Mouse (Mus musculus) thymus, adult 2 months (tissue): ENCODE data around the gene Cenpm. TPM values are rescaled to one million over a fixed set of nuclear protein-coding genes. Genes with fewer than 3 reads are reported as not detected.

ENCODE experiments used
- DNase-seq: peaks from one replicate; pipeline ENCODE4 v3.0.0; 2021
- H3K27ac ChIP-seq: fragments of 200-500 bp; 2 replicates; pipeline ENCODE4 v1.5.1; 2012; ENCODE audit warnings: low read length, control low read depth; ENCODE audit not compliant: control insufficient read depth, insufficient read depth
- H3K27me3 ChIP-seq: fragments of 200-500 bp; 2 replicates; pipeline ENCODE4 v1.6.1; 2012; ENCODE audit warnings: mild to moderate bottlenecking, low read length, moderate library complexity, mixed read lengths; ENCODE audit not compliant: control insufficient read depth, insufficient read depth
- H3K36me3 ChIP-seq: fragments of 200-500 bp; 2 replicates; pipeline ENCODE4 v1.6.1; 2012; ENCODE audit warnings: mild to moderate bottlenecking, low read length, moderate library complexity; ENCODE audit not compliant: control insufficient read depth, insufficient read depth
- H3K4me1 ChIP-seq: fragments of 200-500 bp; replicated peaks from 2 replicates; pipeline ENCODE4 v1.6.1; 2012; ENCODE audit warnings: low read length; ENCODE audit not compliant: control insufficient read depth, insufficient read depth
- H3K4me3 ChIP-seq: fragments of 200-500 bp; 2 replicates; pipeline ENCODE4 v1.5.1; 2012; ENCODE audit warnings: mild to moderate bottlenecking, low read length, control low read depth, moderate library complexity; ENCODE audit not compliant: control insufficient read depth, insufficient read depth
- CTCF ChIP-seq: fragments of 200-500 bp; IDR thresholded peaks from 2 replicates; pipeline ENCODE4 v1.5.1; 2012; ENCODE audit warnings: mild to moderate bottlenecking, control low read depth, low read length, moderate library complexity, borderline replicate concordance; ENCODE audit not compliant: control insufficient read depth, poor library complexity, insufficient read depth; ENCODE audit errors: extremely low read depth
- POLR2A ChIP-seq: fragments of 200-500 bp; IDR thresholded peaks from 2 replicates; pipeline ENCODE4 v1.6.1; 2012; ENCODE audit warnings: mild to moderate bottlenecking, low read length, control low read depth, moderate library complexity; ENCODE audit not compliant: control insufficient read depth, poor library complexity, insufficient read depth; ENCODE audit errors: extremely low read depth
- WGBS: fragments of 180-500 bp; shearing (Covaris S2); methylation state at CpG from one replicate; pipeline ENCODE4 v1.1.7; 2018; 5-methylcytosine and 5-hydroxymethylcytosine counted together
- polyA plus RNA-seq: library from polyadenylated mRNA; depleted of rRNA; stranded (reverse); fragments of >200 nt; gene quantifications from 2 replicates; pipeline ENCODE4 v1.2.3, GENCODE M21; 2012

The Cenpm gene
- polyA plus RNA-seq, 1 experiment: 44.8 TPM

- no peak for TF ChIP-seq POLR2A
- WGBS: 1% methylated on average over 112 of the region's 112 CpGs
- no peak overlapping the region for H3K4me3 ChIP-seq
- peaks cover 10% of the 10 kb centered on the region; the same call in 1 of the 2 replicates for H3K27me3 ChIP-seq
- peaks cover 7% of the 10 kb centered on the region; the same call in 1 of the 2 replicates for H3K4me1 ChIP-seq
- H3K36me3 ChIP-seq: no peaks in the 10 kb centered on the region
- no peak overlapping the region for H3K27ac ChIP-seq
- no peak for DNase-seq
These were observed 32.4 kb downstream of the Cenpm start for GRCm38 (mm10) chr15:82211911-82212751.

GRCm38 (mm10) chr15:82211281-82211680, 33.3 kb downstream of the Cenpm start:
- Histone ChIP-seq H3K27ac (no peak overlapping the region), H3K4me1 (peaks cover 7% of the 10 kb centered on the region; the same call in 1 of the 2 replicates), H3K36me3 (no peaks in the 10 kb centered on the region), H3K4me3 (no peak overlapping the region), H3K27me3 (peaks cover 10% of the 10 kb centered on the region; the same call in 1 of the 2 replicates)
- TF ChIP-seq POLR2A (no peak), CTCF (no peak)
- WGBS: 8% methylated on average over 11 of the region's 11 CpGs
- no peak for DNase-seq

- H3K27ac ChIP-seq: no peak overlapping the region
- H3K36me3 ChIP-seq: peaks cover 3% of the 10 kb centered on the region; the same call in 1 of the 2 replicates
- no peak for TF ChIP-seq CTCF
- no peak for TF ChIP-seq POLR2A
- H3K4me1 ChIP-seq: peaks cover 7% of the 10 kb centered on the region; the same call in 1 of the 2 replicates
- H3K4me3 ChIP-seq: no peak overlapping the region
- H3K27me3 ChIP-seq: peaks cover 10% of the 10 kb centered on the region; the same call in 1 of the 2 replicates
- DNase-seq: no peak
- 87% methylated on average over 1 of the region's 1 CpGs for WGBS
These were observed 33.7 kb downstream of the Cenpm start for GRCm38 (mm10) chr15:82210801-82211200.

- H3K36me3 ChIP-seq: peaks cover 8% of the 10 kb centered on the region; the same call in 1 of the 2 replicates
- peaks cover 10% of the 10 kb centered on the region; the same call in 1 of the 2 replicates for H3K27me3 ChIP-seq
- DNase-seq: no peak
- WGBS: 92% methylated on average over 13 of the region's 13 CpGs
- H3K4me1 ChIP-seq: peaks cover 7% of the 10 kb centered on the region; the same call in 1 of the 2 replicates
- no peak overlapping the region for H3K27ac ChIP-seq
- no peak overlapping the region for H3K4me3 ChIP-seq
- TF ChIP-seq POLR2A (no peak), CTCF (no peak)
These were observed 35.1 kb downstream of the Cenpm start for GRCm38 (mm10) chr15:82209295-82210050.

- no peak for DNase-seq
- TF ChIP-seq CTCF (no peak), POLR2A (no peak)
- Histone ChIP-seq H3K4me1 (peaks cover 7% of the 10 kb centered on the region; the same call in 1 of the 2 replicates), H3K27me3 (peaks cover 10% of the 10 kb centered on the region; the same call in 1 of the 2 replicates), H3K27ac (no peak overlapping the region), H3K4me3 (no peak overlapping the region), H3K36me3 (peaks cover 13% of the 10 kb centered on the region; the same call in 1 of the 2 replicates)
- 91% methylated on average over 8 of the region's 8 CpGs for WGBS
These were observed 36.2 kb downstream of the Cenpm start for GRCm38 (mm10) chr15:82208307-82208706.

- peaks cover 16% of the 10 kb centered on the region; the same call in 1 of the 2 replicates for H3K36me3 ChIP-seq
- WGBS: 93% methylated on average over 30 of the region's 30 CpGs
- DNase-seq: no peak
- H3K4me3 ChIP-seq: no peak overlapping the region
- H3K27ac ChIP-seq: no peak overlapping the region
- peaks cover 7% of the 10 kb centered on the region; the same call in 1 of the 2 replicates for H3K4me1 ChIP-seq
- peaks cover 10% of the 10 kb centered on the region; the same call in 1 of the 2 replicates for H3K27me3 ChIP-seq
- TF ChIP-seq CTCF (no peak), POLR2A (no peak)
These were observed 36.9 kb downstream of the Cenpm start for GRCm38 (mm10) chr15:82207504-82208219.
